Mouse (Mus musculus) forebrain, embryonic 14.5 days (tissue): ENCODE data around the gene Slc12a5. TPM values are rescaled to one million over a fixed set of nuclear protein-coding genes. Genes with fewer than 3 reads are reported as not detected.

ENCODE experiments used
- ATAC-seq: fragments of 200-750 bp; cut with Nextera tagmentation; 2 replicates; pipeline ENCODE4 v1.8.0; 2017; ENCODE audit warnings: mild to moderate bottlenecking, moderate library complexity
- DNase-seq: peaks from one replicate; pipeline ENCODE4 v3.0.0-alpha.2; 2015; ENCODE audit warnings: low spot score
- H3K27ac ChIP-seq: fragments of 300-500 bp; sonication (generic); 2 replicates; pipeline ENCODE4 v1.5.1; 2014; ENCODE audit warnings: low read depth, mild to moderate bottlenecking, control low read depth, low read length, moderate library complexity
- H3K27me3 ChIP-seq: fragments of 300-500 bp; sonication (generic); replicated peaks from 2 replicates; pipeline ENCODE4 v1.6.1; 2014; ENCODE audit warnings: low read length, control low read depth, mixed read lengths; ENCODE audit not compliant: control insufficient read depth, insufficient read depth
- H3K36me3 ChIP-seq: fragments of 300-500 bp; sonication (generic); 2 replicates; pipeline ENCODE4 v1.6.1; 2014; ENCODE audit warnings: low read length, control low read depth; ENCODE audit not compliant: control insufficient read depth, insufficient read depth
- H3K4me1 ChIP-seq: fragments of 300-500 bp; sonication (generic); 2 replicates; pipeline ENCODE4 v1.6.1; 2014; ENCODE audit warnings: antibody characterized with exemption, low read length, control low read depth; ENCODE audit not compliant: control insufficient read depth, insufficient read depth
- H3K4me2 ChIP-seq: fragments of 300-500 bp; sonication (generic); 2 replicates; pipeline ENCODE4 v1.6.1; 2014; ENCODE audit warnings: mild to moderate bottlenecking, control low read depth, low read length
- H3K4me3 ChIP-seq: fragments of 300-500 bp; sonication (generic); 2 replicates; pipeline ENCODE4 v1.5.1; 2014; ENCODE audit warnings: low read depth, low read length, control low read depth
- H3K9ac ChIP-seq: fragments of 300-500 bp; sonication (generic); 2 replicates; pipeline ENCODE4 v1.6.1; 2014; ENCODE audit warnings: mild to moderate bottlenecking, low read length, control low read depth, moderate library complexity
- H3K9me3 ChIP-seq: fragments of 300-500 bp; sonication (generic); replicated peaks from 2 replicates; pipeline ENCODE4 v1.6.1; 2016; ENCODE audit warnings: low read length, control low read depth, mixed read lengths; ENCODE audit not compliant: control insufficient read depth
- WGBS: fragments of 180-500 bp; shearing (Covaris S2); extraction: QIAGEN DNeasy Blood & Tissue Kit; methylation state at CpG from one replicate; pipeline ENCODE4 v1.1.7; 2014; 5-methylcytosine and 5-hydroxymethylcytosine counted together
- polyA plus RNA-seq: library from polyadenylated mRNA; unstranded; fragments of >200 nt; fragmentation: Nextera tagmentation; extraction: Ambion mirVana; gene quantifications from 2 replicates; pipeline ENCODE4 v1.2.1, GENCODE M21; 2014

Slc12a5 gene
- polyA plus RNA-seq, 1 experiment from 2014 or later: 15.1 TPM

DNA sequence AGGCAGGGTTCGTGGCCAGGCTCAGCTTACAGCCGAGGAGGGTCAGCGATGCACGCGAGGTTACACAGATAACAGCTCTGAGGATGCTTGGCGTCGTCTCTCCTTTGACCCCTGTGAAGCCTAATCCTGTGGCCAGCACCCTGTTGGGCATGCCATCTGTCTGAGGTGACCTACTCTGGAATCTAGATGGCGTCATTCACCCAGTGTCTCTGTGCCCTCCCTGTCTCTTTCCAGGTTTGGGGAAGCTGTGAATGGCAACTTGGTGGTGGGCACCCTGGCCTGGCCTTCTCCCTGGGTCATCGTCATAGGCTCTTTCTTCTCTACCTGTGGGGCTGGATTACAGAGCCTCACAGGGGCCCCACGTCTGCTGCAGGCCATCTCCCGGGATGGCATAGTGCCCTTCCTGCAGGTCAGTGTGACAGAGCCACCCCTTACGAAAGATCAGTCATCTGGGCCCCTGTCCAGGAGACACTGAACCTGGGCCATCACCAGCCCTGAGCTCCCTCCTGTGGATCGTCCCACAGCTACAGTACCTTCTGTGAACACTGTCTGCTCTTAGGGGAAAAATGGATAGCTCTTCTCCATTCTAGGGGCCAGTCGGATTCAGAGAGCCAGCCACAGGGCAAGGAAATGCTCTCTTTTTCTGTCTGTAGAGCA lies 25.9 kb downstream of the Slc12a5 start:
- no peak overlapping the region for H3K4me3 ChIP-seq
- ATAC-seq: no peak
- no peak overlapping the region for H3K9ac ChIP-seq
- 78% methylated on average over 14 of the region's 14 CpGs for WGBS
- no peaks in the 10 kb centered on the region for H3K36me3 ChIP-seq
- no peak overlapping the region for H3K27ac ChIP-seq
- H3K4me2 ChIP-seq: no peak overlapping the region
- no peaks in the 10 kb centered on the region for H3K9me3 ChIP-seq
- H3K27me3 ChIP-seq: no peaks in the 10 kb centered on the region
- no peaks in the 10 kb centered on the region for H3K4me1 ChIP-seq
- DNase-seq: no peak

DNA sequence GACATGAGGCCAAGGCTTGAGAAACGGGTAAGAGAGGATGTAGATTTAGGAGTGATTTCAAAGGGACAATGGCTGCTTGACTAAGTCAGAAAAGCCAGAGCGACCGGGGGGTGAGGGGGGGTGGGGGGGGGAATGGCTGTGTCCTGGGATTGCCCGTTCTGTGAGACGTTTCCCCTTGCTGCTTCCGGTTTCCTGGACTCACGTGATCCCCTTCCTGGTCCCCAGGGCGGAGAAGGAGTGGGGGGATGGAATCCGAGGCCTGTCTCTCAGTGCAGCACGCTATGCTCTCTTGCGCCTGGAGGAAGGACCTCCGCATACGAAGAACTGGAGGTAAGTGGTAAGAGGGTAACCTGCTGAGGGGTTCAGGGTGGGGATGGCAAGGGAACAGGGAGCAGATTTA lies 28.2 kb downstream of the Slc12a5 start:
- Histone ChIP-seq H3K4me1 (no peaks in the 10 kb centered on the region), H3K27me3 (no peaks in the 10 kb centered on the region), H3K36me3 (no peaks in the 10 kb centered on the region), H3K27ac (no peak overlapping the region), H3K4me3 (no peak overlapping the region), H3K9me3 (no peaks in the 10 kb centered on the region), H3K4me2 (no peak overlapping the region), H3K9ac (no peak overlapping the region)
- ATAC-seq (no peak), DNase-seq (no peak)
- WGBS: 71% methylated on average over 13 of the region's 13 CpGs

DNA sequence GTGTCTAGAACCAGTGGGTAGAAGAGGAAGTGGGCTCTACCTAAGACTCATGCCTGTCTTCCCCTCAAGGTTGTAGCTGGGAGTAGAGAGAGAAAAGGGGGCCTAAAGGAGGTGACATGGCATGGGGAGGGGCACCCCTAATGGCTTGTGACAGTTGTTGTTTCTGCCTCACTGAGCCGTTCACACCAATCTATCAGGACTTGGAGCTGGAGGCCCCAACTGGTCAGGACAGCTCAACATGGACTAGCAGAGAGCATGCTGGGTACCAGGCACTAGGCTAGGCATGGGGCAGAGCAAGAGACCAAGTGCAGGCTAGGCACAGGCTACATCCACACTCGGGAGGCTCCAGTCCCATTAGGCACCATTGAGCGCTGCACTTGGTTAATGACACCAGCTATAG lies 30.5 kb downstream of the Slc12a5 start:
- WGBS: 75% methylated on average over 3 of the region's 3 CpGs
- no peaks in the 10 kb centered on the region for H3K4me1 ChIP-seq
- H3K4me3 ChIP-seq: no peak overlapping the region
- no peaks in the 10 kb centered on the region; the same call in 1 of the 2 replicates for H3K27me3 ChIP-seq
- peaks cover 3% of the 10 kb centered on the region; the same call in 1 of the 2 replicates for H3K36me3 ChIP-seq
- H3K27ac ChIP-seq: no peak overlapping the region
- no peaks in the 10 kb centered on the region for H3K9me3 ChIP-seq
- H3K9ac ChIP-seq: no peak overlapping the region
- ATAC-seq: no peak
- DNase-seq: no peak
- no peak overlapping the region for H3K4me2 ChIP-seq

DNA sequence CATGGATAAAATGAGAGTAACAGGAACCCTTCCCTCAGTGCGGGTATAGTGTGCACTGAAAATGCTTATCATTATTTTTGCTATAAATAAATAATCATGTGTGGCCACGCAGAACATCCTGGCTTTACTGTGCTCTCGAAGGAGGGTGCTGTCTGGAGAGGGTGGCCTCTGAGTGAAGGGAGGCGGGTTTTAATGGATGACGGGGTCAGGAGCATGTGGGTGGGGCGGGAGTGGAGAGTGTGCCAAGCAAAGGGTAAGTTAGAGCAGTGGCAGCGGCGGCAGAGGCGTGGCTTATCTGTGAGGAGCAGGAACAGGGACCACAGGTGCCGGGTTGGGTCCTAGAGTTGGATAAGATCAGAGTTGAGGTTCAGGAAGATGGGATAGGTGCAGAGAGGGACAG lies 31.2 kb downstream of the Slc12a5 start:
- peaks cover 3% of the 10 kb centered on the region; the same call in 1 of the 2 replicates for H3K36me3 ChIP-seq
- ATAC-seq (no peak), DNase-seq (no peak)
- H3K4me3 ChIP-seq: no peak overlapping the region
- no peaks in the 10 kb centered on the region for H3K4me1 ChIP-seq
- H3K9me3 ChIP-seq: no peaks in the 10 kb centered on the region
- H3K4me2 ChIP-seq: no peak overlapping the region
- no peak overlapping the region for H3K27ac ChIP-seq
- H3K27me3 ChIP-seq: no peaks in the 10 kb centered on the region; the same call in 1 of the 2 replicates
- WGBS: 47% methylated on average over 10 of the region's 10 CpGs
- H3K9ac ChIP-seq: no peak overlapping the region

DNA sequence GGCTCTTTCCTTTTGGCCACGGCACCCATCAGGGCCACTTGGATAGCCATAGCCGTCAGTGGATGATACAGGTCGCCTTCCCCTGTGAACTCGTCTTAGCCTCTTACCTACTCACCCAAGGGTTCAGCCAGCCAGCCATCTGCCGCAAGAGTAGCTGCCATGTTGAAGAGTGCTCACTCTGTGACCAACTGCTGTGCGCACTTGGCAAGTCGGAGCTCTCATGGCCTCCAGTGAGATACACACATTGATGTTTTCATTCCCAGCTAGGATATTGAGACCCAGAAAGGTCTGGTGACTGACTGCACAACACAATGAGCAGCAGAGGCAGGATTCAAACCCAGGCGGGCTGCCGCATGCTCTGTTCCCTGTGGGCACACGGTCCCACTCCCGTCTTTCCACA lies 33.6 kb downstream of the Slc12a5 start:
- Histone ChIP-seq H3K4me1 (no peaks in the 10 kb centered on the region), H3K27ac (no peak overlapping the region), H3K4me2 (no peak overlapping the region), H3K27me3 (peaks cover 15% of the 10 kb centered on the region), H3K36me3 (peaks cover 10% of the 10 kb centered on the region), H3K4me3 (no peak overlapping the region), H3K9ac (no peak overlapping the region), H3K9me3 (no peaks in the 10 kb centered on the region)
- WGBS: 87% methylated on average over 11 of the region's 11 CpGs
- no peak for ATAC-seq
- no peak for DNase-seq

DNA sequence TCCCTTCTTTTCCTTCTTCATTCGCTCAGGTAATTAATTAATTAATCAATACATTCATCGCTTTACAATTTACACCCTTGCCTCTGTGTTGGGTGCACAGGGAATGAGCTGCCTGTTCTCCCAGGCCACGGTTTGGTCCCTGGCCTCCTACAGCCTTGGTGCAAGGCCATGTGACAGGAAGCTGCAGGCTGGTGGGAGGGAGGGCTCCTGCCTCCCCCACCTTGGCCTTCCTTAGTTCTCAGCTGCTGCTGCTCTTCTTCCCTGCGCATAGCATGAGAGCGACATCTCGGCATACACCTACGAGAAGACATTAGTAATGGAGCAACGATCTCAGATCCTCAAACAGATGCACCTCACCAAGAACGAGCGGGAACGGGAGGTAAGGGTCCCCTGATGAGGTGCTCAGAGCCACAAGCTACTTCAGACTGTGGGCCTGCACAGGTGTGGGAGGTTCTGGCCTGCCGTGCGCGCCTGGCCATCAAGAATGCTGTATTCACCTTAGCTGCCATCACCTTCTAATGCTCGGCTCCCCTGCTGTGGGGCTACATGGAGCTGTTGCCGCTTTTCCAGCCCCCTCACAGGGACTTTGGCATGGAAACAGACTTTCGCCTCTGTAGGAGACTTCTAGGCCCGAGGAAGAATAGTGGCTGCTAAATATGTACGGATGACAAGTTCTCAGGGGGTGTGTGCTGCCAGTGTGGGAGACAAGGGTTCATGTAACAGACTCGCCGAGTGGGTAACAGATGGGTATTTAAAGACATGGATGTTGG lies 34.2 kb downstream of the Slc12a5 start:
- H3K9me3 ChIP-seq: no peaks in the 10 kb centered on the region
- no peak for DNase-seq
- H3K27ac ChIP-seq: no peak overlapping the region
- H3K27me3 ChIP-seq: peaks cover 15% of the 10 kb centered on the region
- no peak overlapping the region for H3K9ac ChIP-seq
- ATAC-seq: no peak
- no peak overlapping the region for H3K4me2 ChIP-seq
- no peaks in the 10 kb centered on the region for H3K4me1 ChIP-seq
- 58% methylated on average over 21 of the region's 21 CpGs for WGBS
- H3K4me3 ChIP-seq: no peak overlapping the region
- peaks cover 16% of the 10 kb centered on the region for H3K36me3 ChIP-seq

DNA sequence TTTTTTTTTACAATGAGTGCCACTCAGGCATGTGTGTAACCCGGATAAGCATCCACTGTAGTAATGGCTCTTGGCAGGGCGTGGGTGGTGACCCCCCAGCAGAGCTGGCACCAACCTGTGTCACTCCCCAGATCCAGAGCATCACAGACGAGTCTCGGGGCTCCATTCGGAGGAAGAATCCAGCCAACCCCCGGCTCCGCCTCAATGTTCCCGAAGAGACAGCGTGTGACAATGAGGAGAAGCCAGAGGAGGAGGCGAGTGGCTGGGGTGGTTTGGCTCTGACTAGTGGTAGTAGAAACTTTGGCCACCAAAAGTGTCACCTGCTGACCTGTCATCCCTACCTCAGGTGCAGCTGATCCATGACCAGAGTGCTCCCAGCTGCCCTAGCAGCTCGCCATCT lies 35.4 kb downstream of the Slc12a5 start:
- Histone ChIP-seq H3K4me2 (no peak overlapping the region), H3K4me1 (no peaks in the 10 kb centered on the region), H3K4me3 (no peak overlapping the region), H3K36me3 (peaks cover 28% of the 10 kb centered on the region), H3K9me3 (no peaks in the 10 kb centered on the region), H3K27me3 (peaks cover 15% of the 10 kb centered on the region), H3K27ac (no peak overlapping the region), H3K9ac (no peak overlapping the region)
- 60% methylated on average over 11 of the region's 11 CpGs for WGBS
- no peak for ATAC-seq
- no peak for DNase-seq

DNA sequence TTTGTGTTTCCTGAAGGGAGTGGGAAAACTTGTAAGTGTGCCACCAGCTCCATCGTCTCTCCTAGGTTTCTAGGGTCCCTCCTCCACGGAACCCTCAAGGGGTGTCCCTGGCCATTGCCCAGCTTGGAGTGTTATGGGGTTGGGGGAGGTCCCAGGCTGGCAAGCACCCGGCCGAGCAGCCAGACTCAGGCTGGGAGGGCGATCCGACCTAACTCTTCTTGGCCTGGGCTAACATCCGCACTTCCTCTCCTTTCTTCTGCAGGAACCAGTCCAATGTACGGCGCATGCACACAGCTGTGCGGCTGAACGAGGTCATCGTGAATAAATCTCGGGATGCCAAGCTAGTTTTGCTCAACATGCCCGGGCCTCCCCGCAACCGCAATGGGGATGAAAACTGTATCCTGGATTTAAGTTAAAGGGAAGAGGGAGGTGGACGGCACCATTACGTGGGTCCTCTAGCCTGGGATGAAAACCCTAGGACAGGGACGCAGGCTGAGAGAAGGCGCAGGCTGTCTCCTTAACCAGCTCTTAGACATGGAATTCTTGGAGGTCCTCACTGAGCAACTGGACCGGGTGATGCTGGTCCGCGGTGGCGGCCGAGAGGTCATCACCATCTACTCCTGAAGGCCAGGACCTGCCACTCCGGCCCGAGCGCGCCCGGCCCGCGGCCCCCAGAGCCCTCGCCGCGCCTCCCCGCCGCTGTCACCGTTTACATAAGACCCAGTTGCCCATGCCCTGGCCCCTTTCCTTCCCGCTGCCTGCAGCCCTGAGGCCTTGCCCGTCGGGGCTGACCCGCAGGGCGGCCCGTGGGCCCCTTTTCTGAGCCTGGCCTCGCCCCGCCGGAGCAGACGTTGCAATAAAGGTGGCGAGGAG lies 36.5 kb downstream of the Slc12a5 start:
- peak overlapping the region; percentile 15 for H3K4me3 ChIP-seq
- DNase-seq: no peak
- WGBS: 13% methylated on average over 41 of the region's 49 CpGs
- peaks cover 39% of the 10 kb centered on the region for H3K36me3 ChIP-seq
- H3K9ac ChIP-seq: peak overlapping the region; percentile 50; the same call in 1 of the 2 replicates
- no peaks in the 10 kb centered on the region for H3K4me1 ChIP-seq
- H3K27ac ChIP-seq: no peak overlapping the region
- peak overlapping the region; percentile 41 for H3K4me2 ChIP-seq
- H3K9me3 ChIP-seq: no peaks in the 10 kb centered on the region
- peaks cover 15% of the 10 kb centered on the region for H3K27me3 ChIP-seq
- ATAC-seq: no peak
